Mouse (Mus musculus) hindbrain, postnatal 0 days (tissue): Measurements from ENCODE around the gene P3h3. TPM values are rescaled to one million over a fixed set of nuclear protein-coding genes. Genes with fewer than 3 reads are reported as not detected.

Experiments
- ATAC-seq: fragments of 200-750 bp; cut with Nextera tagmentation; 2 replicates; pipeline ENCODE4 v1.8.0; 2017; ENCODE audit warnings: mild to moderate bottlenecking, moderate TSS enrichment, moderate library complexity
- DNase-seq: peaks from one replicate; pipeline ENCODE4 v3.0.0-alpha.2; 2015; ENCODE audit warnings: low spot score
- H3K27ac ChIP-seq: fragments of 300-500 bp; sonication (generic); 2 replicates; pipeline ENCODE4 v1.5.1; 2014; ENCODE audit warnings: mild to moderate bottlenecking
- H3K27me3 ChIP-seq: fragments of 300-500 bp; sonication (generic); 2 replicates; pipeline ENCODE4 v1.6.1; 2014; ENCODE audit warnings: low read length, mixed read lengths; ENCODE audit not compliant: insufficient read depth
- H3K36me3 ChIP-seq: fragments of 300-500 bp; sonication (generic); 2 replicates; pipeline ENCODE4 v1.6.1; 2014; ENCODE audit warnings: low read length, mixed read lengths; ENCODE audit not compliant: insufficient read depth
- H3K4me1 ChIP-seq: fragments of 300-500 bp; sonication (generic); 2 replicates; pipeline ENCODE4 v1.6.1; 2014; ENCODE audit warnings: antibody characterized with exemption, low read length, mixed read lengths; ENCODE audit not compliant: insufficient read depth
- H3K4me2 ChIP-seq: fragments of 300-500 bp; sonication (generic); 2 replicates; pipeline ENCODE4 v1.6.1; 2014; ENCODE audit warnings: low read depth, mild to moderate bottlenecking, low read length, moderate library complexity, mixed read lengths
- H3K4me3 ChIP-seq: fragments of 300-500 bp; sonication (generic); 2 replicates; pipeline ENCODE4 v1.5.1; 2014; ENCODE audit warnings: low read length
- H3K9ac ChIP-seq: fragments of 300-500 bp; sonication (generic); replicated peaks from 2 replicates; pipeline ENCODE4 v1.6.1; 2014; ENCODE audit warnings: mild to moderate bottlenecking, low read length, moderate library complexity, mixed read lengths
- H3K9me3 ChIP-seq: fragments of 300-500 bp; sonication (generic); 2 replicates; pipeline ENCODE4 v1.6.1; 2016; ENCODE audit warnings: low read length, mixed read lengths
- CTCF ChIP-seq: IDR thresholded peaks from 2 replicates; pipeline ENCODE4 v1.5.1; 2016; ENCODE audit warnings: antibody characterized with exemption, control low read depth, low read depth
- WGBS: fragments of 180-500 bp; shearing (Covaris S2); extraction: QIAGEN DNeasy Blood & Tissue Kit; methylation state at CpG from one replicate; pipeline ENCODE4 v1.1.7; 2014; 5-methylcytosine and 5-hydroxymethylcytosine counted together
- polyA plus RNA-seq: library from polyadenylated mRNA; unstranded; fragments of >200 nt; fragmentation: Nextera tagmentation; extraction: Ambion mirVana; gene quantifications from 2 replicates; pipeline ENCODE4 v1.2.1, GENCODE M21; 2015
- total RNA-seq: library from RNA; depleted of rRNA; stranded (reverse); fragments of >200 nt; gene quantifications from 2 replicates; pipeline ENCODE4 v1.2.3, GENCODE M21; 2014

P3h3 gene
- total and polyA plus RNA-seq, 2 experiments from 2014 or later, result 11.3 to 71.3 TPM

- H3K27ac ChIP-seq, result peak overlapping the region; percentile 88; the same call in 1 of the 2 replicates
- H3K4me3 ChIP-seq, result no peak overlapping the region
- no peak for TF ChIP-seq CTCF
- H3K4me2 ChIP-seq, result peak overlapping the region; percentile 89; the same call in 1 of the 2 replicates
- DNase-seq, result peak; percentile 47
- H3K9me3 ChIP-seq, result no peaks in the 10 kb centered on the region
- peaks cover 38% of the 10 kb centered on the region for H3K36me3 ChIP-seq
- H3K9ac ChIP-seq, result no peak overlapping the region
- peaks cover 15% of the 10 kb centered on the region for H3K4me1 ChIP-seq
- ATAC-seq, result no peak
- 65% methylated on average over 9 of the region's 9 CpGs for WGBS
- no peaks in the 10 kb centered on the region for H3K27me3 ChIP-seq
Measured at GRCm38 (mm10) chr6:124814858-124815774, 42.4 kb downstream of the P3h3 start.

GRCm38 (mm10) chr6:124814448-124814847 is 43.1 kb downstream of the P3h3 start:
- Histone ChIP-seq H3K27me3 (no peaks in the 10 kb centered on the region), H3K36me3 (peaks cover 31% of the 10 kb centered on the region), H3K4me1 (peaks cover 21% of the 10 kb centered on the region), H3K4me3 (peak overlapping the region; percentile 64), H3K9ac (peak overlapping the region; percentile 76; the same call in 1 of the 2 replicates), H3K9me3 (no peaks in the 10 kb centered on the region), H3K4me2 (peak overlapping the region; percentile 89), H3K27ac (peak overlapping the region; percentile 88; the same call in 1 of the 2 replicates)
- DNase-seq, result peak; percentile 45
- 19% methylated on average over 8 of the region's 8 CpGs for WGBS
- no peak for TF ChIP-seq CTCF
- ATAC-seq, result peak; percentile 46

GRCm38 (mm10) chr6:124813933-124814332 is 43.6 kb downstream of the P3h3 start, which contains the start of gene Tpi1:
Gene Tpi1, minus strand, starts transcription at chr6:124814296.
- no peak for TF ChIP-seq CTCF
- ATAC-seq, result peak; percentile 87
- DNase-seq, result peak; percentile 92
- Histone ChIP-seq H3K36me3 (peaks cover 26% of the 10 kb centered on the region), H3K27me3 (no peaks in the 10 kb centered on the region), H3K4me3 (peak within 1 kb of the TSS; percentile 64), H3K4me1 (peaks cover 21% of the 10 kb centered on the region), H3K4me2 (peak within 1 kb of the TSS; percentile 89), H3K9ac (peak within 1 kb of the TSS; percentile 76), H3K27ac (peak within 1 kb of the TSS; percentile 88), H3K9me3 (no peaks in the 10 kb centered on the region)
- under 1% methylated on average over 22 of the region's 22 CpGs for WGBS

- no peaks in the 10 kb centered on the region for H3K9me3 ChIP-seq
- peaks cover 21% of the 10 kb centered on the region for H3K4me1 ChIP-seq
- peak overlapping the region; percentile 76 for H3K9ac ChIP-seq
- TF ChIP-seq CTCF, result no peak
- peak; percentile 87 for DNase-seq
- under 1% methylated on average over 18 of the region's 18 CpGs for WGBS
- H3K4me2 ChIP-seq, result peak overlapping the region; percentile 89
- H3K27ac ChIP-seq, result peak overlapping the region; percentile 88
- H3K27me3 ChIP-seq, result no peaks in the 10 kb centered on the region
- H3K36me3 ChIP-seq, result peaks cover 22% of the 10 kb centered on the region
- H3K4me3 ChIP-seq, result peak overlapping the region; percentile 64
- peak; percentile 71 for ATAC-seq
Measured at GRCm38 (mm10) chr6:124813496-124813895, 44.1 kb downstream of the P3h3 start.

- Histone ChIP-seq H3K9ac (peak overlapping the region; percentile 76), H3K4me1 (peaks cover 21% of the 10 kb centered on the region), H3K9me3 (no peaks in the 10 kb centered on the region), H3K36me3 (peaks cover 15% of the 10 kb centered on the region; the same call in 1 of the 2 replicates), H3K4me2 (peak overlapping the region; percentile 89), H3K27ac (peak overlapping the region; percentile 88; the same call in 1 of the 2 replicates), H3K27me3 (no peaks in the 10 kb centered on the region), H3K4me3 (peak overlapping the region; percentile 64)
- ATAC-seq (no peak), DNase-seq (no peak)
- 13% methylated on average over 9 of the region's 9 CpGs for WGBS
- no peak for TF ChIP-seq CTCF
Measured at GRCm38 (mm10) chr6:124812848-124813247, 44.7 kb downstream of the P3h3 start.

GRCm38 (mm10) chr6:124811701-124812560 is 45.6 kb downstream of the P3h3 start:
- Histone ChIP-seq H3K4me1 (peaks cover 21% of the 10 kb centered on the region), H3K4me3 (no peak overlapping the region; the same call in 1 of the 2 replicates), H3K9me3 (no peaks in the 10 kb centered on the region), H3K36me3 (peaks cover 6% of the 10 kb centered on the region; the same call in 1 of the 2 replicates), H3K9ac (peak overlapping the region; percentile 76; the same call in 1 of the 2 replicates), H3K4me2 (peak overlapping the region; percentile 89), H3K27me3 (no peaks in the 10 kb centered on the region), H3K27ac (no peak overlapping the region)
- WGBS, result 78% methylated on average over 24 of the region's 24 CpGs
- TF ChIP-seq CTCF, result no peak
- no peak for ATAC-seq
- DNase-seq, result no peak
